10 mouse cellular contexts compared by ENCODE assay signal in genomic region chr5:65858898-65859297, GRCm38 (mm10). TPM values are rescaled to one million over a fixed set of nuclear protein-coding genes. Genes with fewer than 3 reads are reported as not detected.
DNase-seq lines count a peak whose midpoint lies in the region; ATAC-seq and TF ChIP-seq lines count a peak whose summit lies in the region.
"Had no signal": no experiment of that assay in that cellular context is flagged by ENCODE, and none has a peak within 500 bp of the region (broad histone marks: within the 10 kb centered on the region; RNA-seq: fewer than 3 reads in every experiment).

No protein-coding gene starts in this region.

- peaks cover 4% of the 10 kb centered on the region; the same call in 1 of the 2 replicates for H3K4me1 ChIP-seq in liver, postnatal 0 days (ENCODE audit: insufficient read depth)
- peaks cover 16% of the 10 kb centered on the region; the same call in 1 of the 2 replicates for H3K4me1 ChIP-seq in liver, embryonic 12.5 days
- peaks cover 2% of the 10 kb centered on the region; the same call in 1 of the 2 replicates for H3K4me1 ChIP-seq in intestine, embryonic 16.5 days (ENCODE audit: control insufficient read depth, insufficient read depth, low read length)
- no peaks in the 10 kb centered on the region for H3K4me1 ChIP-seq in midbrain, embryonic 11.5 days (ENCODE audit: control insufficient read depth, insufficient read depth, low read length)
- H3K4me1 ChIP-seq: hindbrain, embryonic 12.5 days had no signal

- ATAC-seq in liver, postnatal 0 days: no peak
- no peak for ATAC-seq in liver, embryonic 12.5 days
- ATAC-seq in intestine, embryonic 16.5 days: peak; percentile 63
- no peak for ATAC-seq in midbrain, embryonic 11.5 days (ENCODE audit: low FRiP score)

- TF ChIP-seq EP300 in liver, postnatal 0 days (IDR thresholded peaks at IDR 0.05; ENCODE audit: low read depth): no peak

- 68% methylated on average over 12 of the region's 12 CpGs for WGBS in liver, postnatal 0 days (ENCODE audit: insufficient replicate concordance)
- 71% methylated on average over 12 of the region's 12 CpGs for WGBS in liver, embryonic 12.5 days (ENCODE audit: insufficient replicate concordance)
- WGBS in intestine, embryonic 16.5 days: 45% methylated on average over 12 of the region's 12 CpGs
- 83% methylated on average over 12 of the region's 12 CpGs for WGBS in midbrain, embryonic 11.5 days

- no peaks in the 10 kb centered on the region for H3K9me3 ChIP-seq in liver, postnatal 0 days (ENCODE audit: low read length)
- no peaks in the 10 kb centered on the region for H3K9me3 ChIP-seq in liver, embryonic 12.5 days (replicated peaks)
- no peaks in the 10 kb centered on the region for H3K9me3 ChIP-seq in intestine, embryonic 16.5 days (ENCODE audit: control insufficient read depth, low read length)
- H3K9me3 ChIP-seq in midbrain, embryonic 11.5 days (ENCODE audit: control insufficient read depth, low read length): no peaks in the 10 kb centered on the region
- H3K9me3 ChIP-seq: hindbrain, embryonic 12.5 days; megakaryocyte, embryonic 14.5 days had no signal

- no peak overlapping the region for H3K4me3 ChIP-seq in liver, postnatal 0 days (ENCODE audit: low read depth, low read length)
- H3K4me3 ChIP-seq in liver, embryonic 12.5 days: no peak overlapping the region
- H3K4me3 ChIP-seq in intestine, embryonic 16.5 days (ENCODE audit: low read length): no peak overlapping the region
- H3K4me3 ChIP-seq in midbrain, embryonic 11.5 days (ENCODE audit: low read depth, low read length): no peak overlapping the region
- H3K4me3 ChIP-seq: hindbrain, embryonic 12.5 days; megakaryocyte, embryonic 14.5 days had no signal

- TF ChIP-seq CTCF in liver, postnatal 0 days (IDR thresholded peaks at IDR 0.05; ENCODE audit: low read depth): no peak

- no peaks in the 10 kb centered on the region for H3K36me3 ChIP-seq in liver, postnatal 0 days (replicated peaks; ENCODE audit: insufficient read depth, low read length)
- H3K36me3 ChIP-seq in liver, embryonic 12.5 days: no peaks in the 10 kb centered on the region
- no peaks in the 10 kb centered on the region for H3K36me3 ChIP-seq in intestine, embryonic 16.5 days (ENCODE audit: control insufficient read depth, insufficient read depth, low read length)
- H3K36me3 ChIP-seq in midbrain, embryonic 11.5 days (ENCODE audit: control insufficient read depth, insufficient read depth, low read length): no peaks in the 10 kb centered on the region
- H3K36me3 ChIP-seq: hindbrain, embryonic 12.5 days had no signal

- DNase-seq in gastrocnemius, postnatal 10 days: peak; percentile 42
- no peak for DNase-seq in gastrocnemius, adult 18-20 months (ENCODE audit: low spot score)
- DNase-seq in liver, postnatal 0 days: no peak
- DNase-seq in thymus, postnatal 0 days (ENCODE audit: low spot score): peak; percentile 41
- no peak for DNase-seq in testis, postnatal 10 days (ENCODE audit: low spot score)
- DNase-seq in midbrain, embryonic 11.5 days (ENCODE audit: low spot score, missing footprints): no peak

- H3K4me2 ChIP-seq in liver, postnatal 0 days (ENCODE audit: low read depth, low read length): no peak overlapping the region
- no peak overlapping the region for H3K4me2 ChIP-seq in liver, embryonic 12.5 days
- H3K4me2 ChIP-seq in intestine, embryonic 16.5 days (ENCODE audit: low read depth, low read length): no peak overlapping the region
- no peak overlapping the region for H3K4me2 ChIP-seq in midbrain, embryonic 11.5 days
- H3K4me2 ChIP-seq: hindbrain, embryonic 12.5 days had no signal

- H3K27me3 ChIP-seq in liver, postnatal 0 days (ENCODE audit: insufficient read depth, low read length): no peaks in the 10 kb centered on the region
- no peaks in the 10 kb centered on the region for H3K27me3 ChIP-seq in liver, embryonic 12.5 days (replicated peaks)
- no peaks in the 10 kb centered on the region for H3K27me3 ChIP-seq in intestine, embryonic 16.5 days (replicated peaks; ENCODE audit: control insufficient read depth, insufficient read depth, low read length)
- no peaks in the 10 kb centered on the region for H3K27me3 ChIP-seq in midbrain, embryonic 11.5 days (ENCODE audit: control insufficient read depth, insufficient read depth, low read length)
- H3K27me3 ChIP-seq: hindbrain, embryonic 12.5 days; megakaryocyte, embryonic 14.5 days had no signal

- peak overlapping the region; percentile 34; the same call in 1 of the 2 replicates for H3K27ac ChIP-seq in liver, postnatal 0 days (ENCODE audit: low read depth)
- no peak overlapping the region for H3K27ac ChIP-seq in liver, embryonic 12.5 days
- H3K27ac ChIP-seq in intestine, embryonic 16.5 days (ENCODE audit: low read length): peak overlapping the region; percentile 9; the same call in 1 of the 2 replicates
- no peak overlapping the region for H3K27ac ChIP-seq in midbrain, embryonic 11.5 days (ENCODE audit: low read depth, low read length)
- H3K27ac ChIP-seq: hindbrain, embryonic 12.5 days had no signal

- H3K9ac ChIP-seq in liver, postnatal 0 days (replicated peaks): no peak overlapping the region
- no peak overlapping the region for H3K9ac ChIP-seq in liver, embryonic 12.5 days
- H3K9ac ChIP-seq in intestine, embryonic 16.5 days (ENCODE audit: low read depth, low read length): no peak overlapping the region
- H3K9ac ChIP-seq in midbrain, embryonic 11.5 days (ENCODE audit: low read length): no peak overlapping the region
- H3K9ac ChIP-seq: hindbrain, embryonic 12.5 days had no signal

RNA-seq across cellular contexts. Expression of gene Rhoh, which starts 2.1 kb away (rescaled TPM):
- 1 to 10 TPM; 1.2 to 2.1 TPM for total RNA-seq in gastrocnemius, postnatal 10 days (2021)
- under 1 TPM; 0.23 to 0.26 TPM for total RNA-seq in gastrocnemius, adult 18-20 months (2021)
- polyA plus RNA-seq in liver, postnatal 0 days (2015; fragmentation: Nextera tagmentation; extraction: Ambion mirVana): 4.3 and 5.1 TPM in 2 replicates
- 2.1 and 2.5 TPM in 2 replicates for polyA plus RNA-seq in liver, embryonic 12.5 days (2016; fragmentation: Nextera tagmentation; extraction: Ambion mirVana)
- 0.94 and 1.3 TPM in 2 replicates for polyA plus RNA-seq in intestine, embryonic 16.5 days (2015; fragmentation: Nextera tagmentation; extraction: Ambion mirVana)
- 174 and 206 TPM in 2 replicates for polyA plus RNA-seq in thymus, postnatal 0 days (2015; fragmentation: Nextera tagmentation; extraction: Ambion mirVana)
- 0.21 and 0.33 TPM in 2 replicates for polyA plus RNA-seq in midbrain, embryonic 11.5 days (2014; fragmentation: Nextera tagmentation; extraction: Ambion mirVana)

Comparison
In these comparisons a context has a peak if more than half of its experiments do, and no peak if none do; other contexts are left out.
1. DNase-seq: peak in gastrocnemius, postnatal 10 days (single experiment) and thymus, postnatal 0 days (single experiment); none in gastrocnemius, adult 18-20 months (single experiment), liver, postnatal 0 days (single experiment), testis, postnatal 10 days (single experiment) and midbrain, embryonic 11.5 days (single experiment).
2. H3K27ac ChIP-seq: peak in liver, postnatal 0 days (single experiment) and intestine, embryonic 16.5 days (single experiment); none in liver, embryonic 12.5 days (single experiment) and midbrain, embryonic 11.5 days (single experiment).
3. RNA of gene Rhoh, which starts 2.1 kb away (polyA plus RNA-seq): 174 to 206 TPM in thymus, postnatal 0 days; 4.3 to 5.1 TPM in liver, postnatal 0 days, 2.1 to 2.5 TPM in liver, embryonic 12.5 days, 0.94 to 1.3 TPM in intestine, embryonic 16.5 days and 0.21 to 0.33 TPM in midbrain, embryonic 11.5 days; every median in the first group is over 10 times any median in the second.